12 mouse cellular contexts compared by ENCODE assay signal in genomic region chr12:86104297-86104696, GRCm38 (mm10). TPM values are rescaled to one million over a fixed set of nuclear protein-coding genes. Genes with fewer than 3 reads are reported as not detected.
DNase-seq lines count a peak whose midpoint lies in the region; ATAC-seq lines count a peak whose summit lies in the region.
"Had no signal": no experiment of that assay in that cellular context is flagged by ENCODE, and none has a peak within 500 bp of the region (broad histone marks: within the 10 kb centered on the region; RNA-seq: fewer than 3 reads in every experiment).

No protein-coding gene starts in this region.

- H3K27me3 ChIP-seq in kidney, embryonic 14.5 days (ENCODE audit: control insufficient read depth, insufficient read depth, low read length): no peaks in the 10 kb centered on the region
- no peaks in the 10 kb centered on the region for H3K27me3 ChIP-seq in heart, embryonic 11.5 days (ENCODE audit: control insufficient read depth, insufficient read depth, low read length)
- H3K27me3 ChIP-seq in kidney, embryonic 16.5 days (ENCODE audit: insufficient read depth, low read length): no peaks in the 10 kb centered on the region
- no peaks in the 10 kb centered on the region for H3K27me3 ChIP-seq in neural tube, embryonic 13.5 days

- H3K4me1 ChIP-seq in kidney, embryonic 14.5 days (ENCODE audit: control insufficient read depth, insufficient read depth, low read length): no peaks in the 10 kb centered on the region
- H3K4me1 ChIP-seq in heart, embryonic 11.5 days (ENCODE audit: control insufficient read depth, insufficient read depth, low read length): peaks cover 43% of the 10 kb centered on the region
- peaks cover 20% of the 10 kb centered on the region for H3K4me1 ChIP-seq in kidney, embryonic 16.5 days (ENCODE audit: insufficient read depth, low read length)
- H3K4me1 ChIP-seq in neural tube, embryonic 13.5 days (replicated peaks): peaks cover 21% of the 10 kb centered on the region

- WGBS in kidney, embryonic 14.5 days: 75% methylated on average over 11 of the region's 11 CpGs
- 34% methylated on average over 11 of the region's 11 CpGs for WGBS in heart, embryonic 11.5 days (ENCODE audit: insufficient replicate concordance)
- 67% methylated on average over 11 of the region's 11 CpGs for WGBS in kidney, embryonic 16.5 days
- 78% methylated on average over 11 of the region's 11 CpGs for WGBS in neural tube, embryonic 13.5 days

- no peak overlapping the region for H3K4me2 ChIP-seq in kidney, embryonic 14.5 days (replicated peaks; ENCODE audit: low read depth, low read length)
- 0 out of 2 replicates have a peak overlapping the region, but pooled peaks have one; percentile 14 for H3K4me2 ChIP-seq in heart, embryonic 11.5 days
- no peak overlapping the region for H3K4me2 ChIP-seq in kidney, embryonic 16.5 days (replicated peaks; ENCODE audit: low read depth, low read length)
- H3K4me2 ChIP-seq in neural tube, embryonic 13.5 days: no peak overlapping the region
- H3K4me2 ChIP-seq: midbrain, embryonic 11.5 days had no signal

- H3K9ac ChIP-seq in kidney, embryonic 14.5 days (ENCODE audit: low read depth, low read length): no peak overlapping the region
- H3K9ac ChIP-seq in heart, embryonic 11.5 days (ENCODE audit: low read depth, low read length): peak overlapping the region; percentile 63
- H3K9ac ChIP-seq in kidney, embryonic 16.5 days (replicated peaks; ENCODE audit: low read length): no peak overlapping the region
- 0 out of 2 replicates have a peak overlapping the region, but pooled peaks have one; percentile 17 for H3K9ac ChIP-seq in neural tube, embryonic 13.5 days

- no peak for ATAC-seq in kidney, embryonic 14.5 days (ENCODE audit: low FRiP score, low TSS enrichment)
- ATAC-seq in heart, embryonic 11.5 days (replicated peaks; ENCODE audit: insufficient number of reproducible peaks, low FRiP score, low TSS enrichment): peak; percentile 65
- ATAC-seq in kidney, embryonic 16.5 days (ENCODE audit: low FRiP score, low TSS enrichment): peak; percentile 39; the same call in 1 of the 2 replicates
- ATAC-seq in neural tube, embryonic 13.5 days (ENCODE audit: low read depth): no peak
- no peak for ATAC-seq in erythroid progenitor cell, adult 5-6 weeks (replicated peaks; ENCODE audit: low FRiP score, poor library complexity, severe bottlenecking)
- ATAC-seq: CD4-positive, CD25-positive, alpha-beta regulatory T cell, adult 4 months had no signal

- H3K9me3 ChIP-seq in kidney, embryonic 14.5 days (ENCODE audit: control insufficient read depth, low read length): no peaks in the 10 kb centered on the region
- H3K9me3 ChIP-seq in heart, embryonic 11.5 days (replicated peaks; ENCODE audit: control insufficient read depth, low read length): no peaks in the 10 kb centered on the region
- no peaks in the 10 kb centered on the region for H3K9me3 ChIP-seq in kidney, embryonic 16.5 days (ENCODE audit: low read length)
- no peaks in the 10 kb centered on the region for H3K9me3 ChIP-seq in neural tube, embryonic 13.5 days
- H3K9me3 ChIP-seq: forebrain, embryonic 10.5 days had no signal

- H3K27ac ChIP-seq in kidney, embryonic 14.5 days (ENCODE audit: low read depth, low read length): no peak overlapping the region
- peak overlapping the region; percentile 97 for H3K27ac ChIP-seq in heart, embryonic 11.5 days (ENCODE audit: low read depth, low read length)
- H3K27ac ChIP-seq in kidney, embryonic 16.5 days (ENCODE audit: low read length): no peak overlapping the region; the same call in 1 of the 2 replicates
- H3K27ac ChIP-seq in neural tube, embryonic 13.5 days (replicated peaks): 0 out of 2 replicates have a peak overlapping the region, but pooled peaks have one; percentile 33

- no peaks in the 10 kb centered on the region; the same call in 1 of the 2 replicates for H3K36me3 ChIP-seq in kidney, embryonic 14.5 days (ENCODE audit: control insufficient read depth, insufficient read depth, low read length)
- H3K36me3 ChIP-seq in heart, embryonic 11.5 days (ENCODE audit: control insufficient read depth, insufficient read depth, low read length): no peaks in the 10 kb centered on the region
- 0 out of 2 replicates have a peak, but pooled peaks cover 2% of the 10 kb centered on the region for H3K36me3 ChIP-seq in kidney, embryonic 16.5 days (ENCODE audit: insufficient read depth, low read length)
- 0 out of 2 replicates have a peak, but pooled peaks cover 3% of the 10 kb centered on the region for H3K36me3 ChIP-seq in neural tube, embryonic 13.5 days

- H3K4me3 ChIP-seq in kidney, embryonic 14.5 days (ENCODE audit: low read length): no peak overlapping the region
- H3K4me3 ChIP-seq in heart, embryonic 11.5 days (ENCODE audit: low read depth, low read length): no peak overlapping the region
- no peak overlapping the region for H3K4me3 ChIP-seq in kidney, embryonic 16.5 days (ENCODE audit: low read length)
- no peak overlapping the region for H3K4me3 ChIP-seq in neural tube, embryonic 13.5 days
- H3K4me3 ChIP-seq: forebrain, embryonic 10.5 days had no signal

- peak; percentile 56 for DNase-seq in kidney, adult 11 months
- DNase-seq in adrenal gland, postnatal 36 days: no peak
- no peak for DNase-seq in thymus, adult 18-20 months
- DNase-seq: adrenal gland, postnatal 10 days had no signal

RNA-seq across cellular contexts. Expression of gene Ift43, which starts 22.0 kb away (rescaled TPM):
- polyA plus RNA-seq in kidney, embryonic 14.5 days (2014; fragmentation: Nextera tagmentation; extraction: Ambion mirVana): 77.0 and 87.9 TPM in 2 replicates
- 113 and 124 TPM in 2 replicates for polyA plus RNA-seq in heart, embryonic 11.5 days (2014; fragmentation: Nextera tagmentation; extraction: Ambion mirVana)
- polyA plus RNA-seq in kidney, embryonic 16.5 days (2015; fragmentation: Nextera tagmentation; extraction: Ambion mirVana): 74.7 and 76.7 TPM in 2 replicates
- polyA plus RNA-seq in neural tube, embryonic 13.5 days (2015; fragmentation: Nextera tagmentation; extraction: Ambion mirVana): 58.4 and 62.2 TPM in 2 replicates
- total RNA-seq in adrenal gland, postnatal 36 days (2021): 10 to 100 TPM; 23.5 to 25.9 TPM
- total RNA-seq in erythroid progenitor cell, adult 5-6 weeks (2015; ENCODE audit: low replicate concordance): not detected in 2 replicates
- total RNA-seq in erythroid progenitor cell, adult 5-6 weeks (2017; ENCODE audit: low replicate concordance): not detected in 2 replicates

RNA-seq across cellular contexts. Expression of gene Tgfb3, which starts 25.5 kb away (rescaled TPM):
- 12.7 and 17.8 TPM in 2 replicates for polyA plus RNA-seq in kidney, embryonic 14.5 days (2014; fragmentation: Nextera tagmentation; extraction: Ambion mirVana)
- polyA plus RNA-seq in heart, embryonic 11.5 days (2014; fragmentation: Nextera tagmentation; extraction: Ambion mirVana): 9.2 and 11.8 TPM in 2 replicates
- polyA plus RNA-seq in kidney, embryonic 16.5 days (2015; fragmentation: Nextera tagmentation; extraction: Ambion mirVana): 27.0 and 28.2 TPM in 2 replicates
- polyA plus RNA-seq in neural tube, embryonic 13.5 days (2015; fragmentation: Nextera tagmentation; extraction: Ambion mirVana): 8.1 and 10.4 TPM in 2 replicates
- total RNA-seq in adrenal gland, postnatal 36 days (2021): 10 to 100 TPM in 1 of 2 experiments, 1 to 10 TPM in 1; 8.2 to 11.1 TPM
- total RNA-seq in erythroid progenitor cell, adult 5-6 weeks (2015; ENCODE audit: low replicate concordance): not detected in 2 replicates
- not detected in 2 replicates for total RNA-seq in erythroid progenitor cell, adult 5-6 weeks (2017; ENCODE audit: low replicate concordance)

Comparison
In these comparisons a context has a peak if more than half of its experiments do, and no peak if none do; other contexts are left out.
1. ATAC-seq: peak in heart, embryonic 11.5 days (single experiment) and kidney, embryonic 16.5 days (single experiment); none in kidney, embryonic 14.5 days (single experiment), neural tube, embryonic 13.5 days (single experiment) and erythroid progenitor cell, adult 5-6 weeks (single experiment).
2. H3K27ac ChIP-seq: peak in heart, embryonic 11.5 days (single experiment) and neural tube, embryonic 13.5 days (single experiment); none in kidney, embryonic 14.5 days (single experiment) and kidney, embryonic 16.5 days (single experiment).
3. H3K9ac ChIP-seq: peak in heart, embryonic 11.5 days (single experiment) and neural tube, embryonic 13.5 days (single experiment); none in kidney, embryonic 14.5 days (single experiment) and kidney, embryonic 16.5 days (single experiment).